Mouse (Mus musculus): Measurements from ENCODE around the gene Pax2.
"Not testable (repeated sequence)": the region's sequence is repeated elsewhere in the genome, so short reads cannot be mapped to it uniquely, and the experiment has no call there.

Pax2 gene

DNA sequence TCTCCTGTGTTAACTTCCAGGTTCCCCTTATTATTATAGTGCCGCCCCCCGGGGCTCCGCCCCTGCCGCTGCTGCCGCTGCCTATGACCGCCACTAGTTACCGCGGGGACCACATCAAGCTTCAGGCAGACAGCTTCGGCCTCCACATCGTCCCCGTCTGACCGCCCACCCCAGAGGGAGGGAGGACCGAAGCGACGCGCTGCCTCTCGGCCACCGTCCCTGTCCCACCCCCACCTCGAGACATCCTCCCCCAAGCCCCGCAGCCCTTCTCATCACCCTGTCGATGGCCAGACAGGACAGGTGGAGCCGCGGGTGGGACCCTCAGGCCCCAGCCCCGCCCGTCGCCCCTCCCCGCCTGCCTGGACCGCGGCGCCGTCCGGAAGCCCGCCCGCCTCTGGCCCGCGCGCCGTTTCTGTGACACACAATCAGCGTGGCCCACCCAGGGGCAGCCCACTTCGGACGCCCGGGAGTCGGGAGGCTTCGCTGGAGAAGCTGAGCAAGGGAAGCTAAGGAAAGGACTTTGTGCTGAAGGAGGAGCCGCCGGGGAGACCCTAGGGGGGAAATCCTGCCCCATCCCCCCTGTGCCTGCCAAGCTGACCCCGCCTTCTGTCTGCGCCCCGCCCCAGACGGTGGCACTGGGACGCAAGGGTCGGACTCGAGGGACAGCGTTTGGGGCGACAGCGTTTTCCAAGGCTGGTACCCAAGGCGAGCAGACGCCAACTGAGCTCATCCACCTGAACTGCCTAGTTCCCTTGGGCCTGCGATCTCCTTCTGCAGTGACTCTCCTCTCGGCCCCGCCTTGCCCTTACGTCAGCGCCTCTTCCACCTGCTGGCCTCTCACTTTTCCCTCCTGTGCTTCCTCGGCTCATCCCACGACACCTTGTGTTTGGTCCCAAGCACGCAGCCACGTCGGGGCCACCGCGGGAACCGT is 80.4 kb downstream of the Pax2 start:
- DNase-seq = no peak

- DNase-seq = peak; percentile 52 to 61
Observed at GRCm38 (mm10) chr19:44837426-44838205, 81.8 kb downstream of the Pax2 start.

DNA sequence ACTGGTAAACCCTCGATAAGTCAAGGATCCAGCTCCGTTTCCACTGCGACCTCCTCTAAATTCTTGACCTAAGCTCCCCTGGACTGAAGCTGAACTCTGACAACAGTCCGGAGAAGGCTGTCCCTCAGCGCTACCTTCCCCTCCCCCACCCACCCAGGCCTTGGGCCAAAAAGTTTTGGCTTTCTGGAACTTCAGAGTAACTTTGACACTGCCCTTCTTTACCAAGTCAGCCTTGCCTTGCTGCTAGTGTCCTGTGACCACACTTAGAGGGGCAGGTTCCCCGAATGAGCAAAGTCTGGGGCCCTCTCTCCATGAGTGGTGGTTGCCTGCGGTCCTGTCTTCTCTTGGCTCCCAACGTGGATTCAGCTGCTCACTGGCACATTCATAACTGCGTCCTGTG is 82.5 kb downstream of the Pax2 start:
- DNase-seq = peak; percentile 75 to 78

DNA sequence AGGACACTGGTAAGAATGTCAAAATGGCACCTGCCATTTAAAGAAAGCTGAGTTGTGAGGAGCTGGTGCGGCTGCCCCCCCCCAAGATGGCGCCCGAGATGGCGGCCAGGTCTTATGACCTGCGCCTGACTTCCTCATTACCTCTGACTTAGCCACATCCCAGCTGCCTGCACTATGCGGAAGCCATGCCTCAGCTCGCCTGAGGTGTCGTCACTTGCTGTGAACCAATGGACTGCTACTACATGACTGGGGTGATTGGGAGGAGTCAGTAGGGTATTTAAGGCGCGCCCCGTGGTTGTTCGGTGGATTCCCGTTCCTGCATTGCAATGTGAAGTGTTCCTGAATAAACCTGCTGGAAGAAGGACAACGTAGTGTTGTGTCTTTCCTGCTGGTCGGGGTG is 86.8 kb downstream of the Pax2 start:
- not testable (repeated sequence) for DNase-seq

- DNase-seq = no peak
Observed at GRCm38 (mm10) chr19:44849465-44849864, 93.6 kb downstream of the Pax2 start.

GRCm38 (mm10) chr19:44858671-44859070 is 102.8 kb downstream of the Pax2 start:
- DNase-seq = peak; percentile 19 to 55

- no peak for DNase-seq
Observed at GRCm38 (mm10) chr19:44868766-44869165, 112.9 kb downstream of the Pax2 start.

- no peak for DNase-seq
Observed at GRCm38 (mm10) chr19:44874186-44874898, 118.5 kb downstream of the Pax2 start.

- no peak for DNase-seq
Observed at GRCm38 (mm10) chr19:44874928-44875327, 119.1 kb downstream of the Pax2 start.

- no peak for DNase-seq
Observed at GRCm38 (mm10) chr19:44875718-44876117, 119.9 kb downstream of the Pax2 start.

- no peak for DNase-seq
Observed at GRCm38 (mm10) chr19:44876529-44876928, 120.7 kb downstream of the Pax2 start.

GRCm38 (mm10) chr19:44882552-44883024 is 126.7 kb downstream of the Pax2 start:
- peak in 1 of 2 experiments; percentile 42 for DNase-seq

GRCm38 (mm10) chr19:44884331-44884730 is 128.5 kb downstream of the Pax2 start:
- DNase-seq = no peak

GRCm38 (mm10) chr19:44886475-44886874 is 130.6 kb downstream of the Pax2 start:
- no peak for DNase-seq

All from kidney, adult 8-10 months (tissue).